Mouse (Mus musculus) bone marrow macrophage, adult 2 months (primary cell): ENCODE results near the gene Wnt11.

Experiments used
- CTCF ChIP-seq: IDR thresholded peaks from 2 replicates; pipeline ENCODE4 v1.5.1; 2012; ENCODE audit warnings: low read depth, mild to moderate bottlenecking, low read length, moderate library complexity
- POLR2A ChIP-seq: IDR thresholded peaks from 2 replicates; pipeline ENCODE4 v1.6.1; 2012; ENCODE audit warnings: mild to moderate bottlenecking, low read depth, low read length, borderline replicate concordance

- TF ChIP-seq CTCF (no peak), POLR2A (no peak)
Measured at GRCm38 (mm10) chr7:98831290-98831689, 3.6 kb upstream of the Wnt11 start.
